Mouse (Mus musculus) kidney, adult 18-20 months (tissue): Measurements from ENCODE around the gene Cplx3.
A peak's percentile ranks its signal among the peaks of the same experiment; 100 is the strongest.

ENCODE experiments used
- DNase-seq: peaks from one replicate; pipeline ENCODE4 v3.0.0; 2021

Gene Cplx3

GRCm38 (mm10) chr9:57557215-57557614, 48.9 kb downstream of the Cplx3 start:
- DNase-seq, result no peak

GRCm38 (mm10) chr9:57554753-57555152, 51.3 kb downstream of the Cplx3 start:
- DNase-seq, result no peak

GRCm38 (mm10) chr9:57553119-57553518, 53.0 kb downstream of the Cplx3 start:
- DNase-seq, result no peak

- peak; percentile 77 for DNase-seq
Observed at GRCm38 (mm10) chr9:57552139-57552887, 53.8 kb downstream of the Cplx3 start, which contains the start of gene Mpi. TSS of gene Mpi (minus strand) at chr9:57552763.

- peak; percentile 65 for DNase-seq
Observed at GRCm38 (mm10) chr9:57550126-57550862, 55.8 kb downstream of the Cplx3 start.
